Mouse (Mus musculus): ENCODE data around the gene Baz2b. TPM values are rescaled to one million over a fixed set of nuclear protein-coding genes. Genes with fewer than 3 reads are reported as not detected.

Gene Baz2b
- polyA plus RNA-seq, 1 experiment, result 13.7 TPM

DNA sequence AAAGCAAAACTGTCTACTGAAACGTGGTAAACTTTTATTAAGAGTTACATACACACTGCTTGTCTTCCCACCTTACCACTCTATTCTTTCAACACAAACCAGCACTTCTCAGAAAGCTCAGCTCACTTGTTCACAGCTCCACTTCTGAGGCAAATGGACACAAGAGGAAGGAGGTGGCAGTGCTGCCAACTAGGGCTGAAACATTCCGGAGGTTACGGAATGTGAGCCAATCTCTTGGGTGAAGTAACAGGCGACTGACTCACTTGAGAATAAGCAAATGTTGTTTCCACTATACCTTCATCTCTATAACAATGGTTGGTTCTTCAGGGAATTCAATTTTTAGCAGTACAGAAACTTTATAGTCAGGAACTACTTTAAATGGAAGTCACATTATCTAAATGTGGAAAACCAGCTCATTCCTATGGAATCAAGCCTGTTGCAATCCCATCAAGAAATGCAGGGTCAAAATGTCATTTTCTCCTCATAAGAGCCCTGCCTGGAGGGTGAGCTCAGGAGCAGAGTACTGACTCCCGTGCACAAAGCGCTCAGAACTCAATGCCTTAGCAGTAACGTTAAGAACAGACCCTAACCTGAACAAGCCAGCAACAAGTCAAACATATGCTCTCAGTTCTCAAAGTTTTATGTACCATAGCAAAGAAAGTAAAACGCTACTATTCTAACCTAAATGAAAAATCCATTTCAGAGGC, 123.3 kb downstream of the Baz2b start:
- H3K4me3 ChIP-seq (ENCODE audit: extremely low read depth, insufficient read depth, insufficient read length), result no peak overlapping the region
- 73% methylated on average over 8 of the region's 8 CpGs for WGBS
- no peak for TF ChIP-seq POLR2A (IDR thresholded peaks at IDR 0.05; ENCODE audit: low read depth, low read length)
- TF ChIP-seq CTCF (IDR thresholded peaks at IDR 0.05; ENCODE audit: extremely low read depth, insufficient read depth, insufficient read length, insufficient replicate concordance), result no peak
- H3K27me3 ChIP-seq (ENCODE audit: control insufficient read depth, insufficient read depth, low read length), result no peaks in the 10 kb centered on the region
- no peak overlapping the region for H3K27ac ChIP-seq (ENCODE audit: insufficient read depth, low read length)
- DNase-seq (ENCODE audit: low read depth in 1 of 2, low spot score in 2 of 2), result no peak
- H3K36me3 ChIP-seq (ENCODE audit: control insufficient read depth, insufficient read depth, low read length), result no peaks in the 10 kb centered on the region
- peaks cover 30% of the 10 kb centered on the region for H3K4me1 ChIP-seq (ENCODE audit: control insufficient read depth, insufficient read depth, insufficient read length)

DNA sequence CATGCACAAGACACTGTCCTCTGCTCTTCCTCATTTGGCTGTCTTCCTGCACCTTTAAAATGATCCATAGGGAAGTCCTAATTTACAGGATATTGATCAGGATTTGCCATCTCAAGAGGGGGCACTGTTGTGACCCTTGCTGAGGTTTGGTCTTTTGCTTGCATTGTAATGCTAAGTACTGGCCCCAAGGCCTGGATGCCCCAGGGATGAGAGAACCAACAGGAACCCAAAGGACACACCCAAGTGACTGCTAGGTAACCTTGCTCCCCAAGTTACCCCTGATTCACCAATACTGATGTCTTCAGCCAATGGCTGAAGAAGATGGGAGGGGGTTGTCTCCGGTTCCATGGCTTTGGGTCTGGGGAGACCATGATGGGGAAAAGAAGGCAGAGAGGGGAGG, 124.8 kb downstream of the Baz2b start:
- H3K4me3 ChIP-seq (ENCODE audit: extremely low read depth, insufficient read depth, insufficient read length), result no peak overlapping the region
- H3K27me3 ChIP-seq (ENCODE audit: control insufficient read depth, insufficient read depth, low read length), result no peaks in the 10 kb centered on the region
- WGBS, result 94% methylated on average over 1 of the region's 1 CpGs

DNA sequence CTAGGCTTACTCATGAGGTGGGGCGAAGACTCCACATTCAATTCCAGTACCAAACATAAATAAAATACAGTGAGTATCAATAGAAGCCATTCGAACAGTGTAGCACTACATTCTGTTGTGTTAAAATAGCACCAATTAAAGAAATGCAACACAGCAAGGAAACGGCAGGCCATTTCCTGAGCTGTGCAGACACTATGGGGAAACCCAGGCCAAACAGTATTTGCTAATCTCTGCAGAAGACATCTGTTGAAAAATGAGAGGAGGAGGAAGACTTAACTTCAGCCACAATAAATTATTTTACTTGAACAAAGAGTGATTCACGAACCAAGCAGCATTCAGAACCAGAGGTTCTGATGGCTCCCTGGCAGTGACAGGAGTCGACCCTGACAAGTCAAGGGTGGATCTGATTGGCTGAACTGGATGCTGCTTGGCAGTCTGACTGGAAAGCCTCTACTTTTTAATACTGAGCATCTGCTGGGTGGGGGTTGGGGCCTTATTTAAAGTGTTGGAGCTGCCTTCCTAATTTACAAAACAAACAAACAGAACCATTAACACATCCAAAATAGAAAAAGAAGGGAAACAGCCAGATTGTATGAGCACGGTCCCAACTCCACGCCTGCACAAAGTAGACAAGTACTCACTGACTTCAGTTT, 126.5 kb downstream of the Baz2b start:
- H3K36me3 ChIP-seq (ENCODE audit: control insufficient read depth, insufficient read depth, low read length), result no peaks in the 10 kb centered on the region
- TF ChIP-seq CTCF (IDR thresholded peaks at IDR 0.05; ENCODE audit: extremely low read depth, insufficient read depth, insufficient read length, insufficient replicate concordance), result no peak
- no peak for TF ChIP-seq POLR2A (IDR thresholded peaks at IDR 0.05; ENCODE audit: low read depth, low read length)
- peaks cover 29% of the 10 kb centered on the region for H3K4me1 ChIP-seq (ENCODE audit: control insufficient read depth, insufficient read depth, insufficient read length)
- DNase-seq (ENCODE audit: low read depth in 1 of 2, low spot score in 2 of 2), result no peak
- peak overlapping the region; percentile 40; the same call in 1 of the 2 replicates for H3K27ac ChIP-seq (ENCODE audit: insufficient read depth, low read length)
- H3K27me3 ChIP-seq (ENCODE audit: control insufficient read depth, insufficient read depth, low read length), result no peaks in the 10 kb centered on the region
- H3K4me3 ChIP-seq (ENCODE audit: extremely low read depth, insufficient read depth, insufficient read length), result no peak overlapping the region
- 45% methylated on average over 7 of the region's 7 CpGs for WGBS

More for the DNA sequence above, 124.8 kb downstream of the Baz2b start:
- Histone ChIP-seq H3K27ac (ENCODE audit: insufficient read depth, low read length) (no peak overlapping the region), H3K36me3 (ENCODE audit: control insufficient read depth, insufficient read depth, low read length) (no peaks in the 10 kb centered on the region), H3K4me1 (ENCODE audit: control insufficient read depth, insufficient read depth, insufficient read length) (peaks cover 34% of the 10 kb centered on the region)
- TF ChIP-seq POLR2A (IDR thresholded peaks at IDR 0.05; ENCODE audit: low read depth, low read length), result no peak
- no peak for TF ChIP-seq CTCF (IDR thresholded peaks at IDR 0.05; ENCODE audit: extremely low read depth, insufficient read depth, insufficient read length, insufficient replicate concordance)
- DNase-seq (ENCODE audit: low read depth in 1 of 2, low spot score in 2 of 2), result no peak

DNA sequence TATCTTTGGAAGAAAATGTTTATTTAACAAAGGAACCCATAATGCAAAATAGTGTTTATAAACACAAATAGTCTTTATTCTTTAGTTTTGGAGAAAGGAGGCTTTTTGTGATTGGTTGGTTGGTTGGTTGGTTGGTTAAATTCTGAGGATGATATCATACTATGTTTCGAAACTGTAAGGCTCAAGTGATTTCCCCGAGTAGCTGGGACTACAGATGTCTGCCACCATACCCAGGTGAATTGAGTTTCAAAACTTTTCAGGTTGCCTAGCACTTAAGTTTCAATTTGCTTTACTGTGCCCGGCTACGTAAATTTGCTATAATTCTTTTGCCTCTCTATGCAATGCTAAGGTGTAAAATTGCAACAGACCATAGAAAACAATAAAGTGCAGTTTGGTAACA, 127.4 kb downstream of the Baz2b start:
- no peaks in the 10 kb centered on the region for H3K27me3 ChIP-seq (ENCODE audit: control insufficient read depth, insufficient read depth, low read length)
- no peaks in the 10 kb centered on the region for H3K36me3 ChIP-seq (ENCODE audit: control insufficient read depth, insufficient read depth, low read length)
- WGBS, result 63% methylated on average over 4 of the region's 4 CpGs
- DNase-seq (ENCODE audit: low read depth in 1 of 2, low spot score in 2 of 2), result no peak
- no peak overlapping the region for H3K4me3 ChIP-seq (ENCODE audit: extremely low read depth, insufficient read depth, insufficient read length)
- no peak overlapping the region for H3K27ac ChIP-seq (ENCODE audit: insufficient read depth, low read length)
- peaks cover 29% of the 10 kb centered on the region for H3K4me1 ChIP-seq (ENCODE audit: control insufficient read depth, insufficient read depth, insufficient read length)
- TF ChIP-seq POLR2A (IDR thresholded peaks at IDR 0.05; ENCODE audit: low read depth, low read length), result no peak
- TF ChIP-seq CTCF (IDR thresholded peaks at IDR 0.05; ENCODE audit: extremely low read depth, insufficient read depth, insufficient read length, insufficient replicate concordance), result no peak

DNA sequence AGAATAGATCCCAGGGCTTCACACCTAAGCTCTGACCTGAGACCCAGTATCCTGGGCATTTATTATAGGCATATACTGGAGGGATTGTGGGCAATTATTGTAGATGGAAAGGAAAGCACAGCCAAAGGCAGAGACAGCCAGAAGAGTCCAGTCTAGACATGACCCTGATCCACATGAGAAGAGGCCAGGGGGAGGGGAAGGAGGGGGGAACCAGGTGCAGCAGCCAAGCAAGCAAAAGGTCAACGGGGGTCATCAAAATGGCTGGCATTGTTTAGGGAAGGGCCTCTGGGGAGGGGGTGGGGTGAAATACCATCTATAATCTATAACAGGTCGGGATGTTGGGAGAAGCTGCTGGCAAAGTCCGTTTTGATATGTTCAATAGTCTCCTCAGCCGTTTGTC, 128.8 kb downstream of the Baz2b start:
- WGBS, result 87% methylated on average over 4 of the region's 4 CpGs
- H3K36me3 ChIP-seq (ENCODE audit: control insufficient read depth, insufficient read depth, low read length), result no peaks in the 10 kb centered on the region
- no peaks in the 10 kb centered on the region for H3K27me3 ChIP-seq (ENCODE audit: control insufficient read depth, insufficient read depth, low read length)
- H3K4me1 ChIP-seq (ENCODE audit: control insufficient read depth, insufficient read depth, insufficient read length), result peaks cover 31% of the 10 kb centered on the region
- no peak overlapping the region for H3K27ac ChIP-seq (ENCODE audit: insufficient read depth, low read length)
- no peak for DNase-seq (ENCODE audit: low read depth in 1 of 2, low spot score in 2 of 2)
- no peak for TF ChIP-seq POLR2A (IDR thresholded peaks at IDR 0.05; ENCODE audit: low read depth, low read length)
- TF ChIP-seq CTCF (IDR thresholded peaks at IDR 0.05; ENCODE audit: extremely low read depth, insufficient read depth, insufficient read length, insufficient replicate concordance), result no peak
- H3K4me3 ChIP-seq (ENCODE audit: extremely low read depth, insufficient read depth, insufficient read length), result no peak overlapping the region

DNA sequence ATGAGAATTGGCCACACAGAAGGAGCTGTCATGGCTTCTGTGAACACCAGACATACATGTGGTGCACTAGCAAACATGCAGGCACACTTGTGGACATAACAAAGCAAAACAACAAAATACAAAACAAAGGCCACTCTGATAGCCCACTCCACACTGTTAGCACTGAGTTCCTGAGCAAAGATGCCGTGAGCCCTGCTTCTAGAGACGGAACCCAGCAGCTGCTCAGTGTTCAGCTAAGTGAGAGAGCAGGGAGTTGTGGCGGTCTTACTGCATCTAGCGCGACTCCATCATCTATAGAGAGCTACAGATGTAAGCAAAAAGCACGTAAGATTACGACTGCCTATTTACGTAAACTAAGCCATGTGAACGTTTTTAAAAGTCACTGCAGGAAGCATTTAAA, 132.0 kb downstream of the Baz2b start:
- Histone ChIP-seq H3K27me3 (ENCODE audit: control insufficient read depth, insufficient read depth, low read length) (no peaks in the 10 kb centered on the region), H3K4me3 (ENCODE audit: extremely low read depth, insufficient read depth, insufficient read length) (no peak overlapping the region), H3K27ac (ENCODE audit: insufficient read depth, low read length) (no peak overlapping the region), H3K4me1 (ENCODE audit: control insufficient read depth, insufficient read depth, insufficient read length) (peaks cover 12% of the 10 kb centered on the region), H3K36me3 (ENCODE audit: control insufficient read depth, insufficient read depth, low read length) (peaks cover 2% of the 10 kb centered on the region; the same call in 1 of the 2 replicates)
- WGBS, result 84% methylated on average over 9 of the region's 9 CpGs
- TF ChIP-seq POLR2A (IDR thresholded peaks at IDR 0.05; ENCODE audit: low read depth, low read length) (no peak), CTCF (IDR thresholded peaks at IDR 0.05; ENCODE audit: extremely low read depth, insufficient read depth, insufficient read length, insufficient replicate concordance) (no peak)
- DNase-seq (ENCODE audit: low read depth in 1 of 2, low spot score in 2 of 2), result no peak

DNA sequence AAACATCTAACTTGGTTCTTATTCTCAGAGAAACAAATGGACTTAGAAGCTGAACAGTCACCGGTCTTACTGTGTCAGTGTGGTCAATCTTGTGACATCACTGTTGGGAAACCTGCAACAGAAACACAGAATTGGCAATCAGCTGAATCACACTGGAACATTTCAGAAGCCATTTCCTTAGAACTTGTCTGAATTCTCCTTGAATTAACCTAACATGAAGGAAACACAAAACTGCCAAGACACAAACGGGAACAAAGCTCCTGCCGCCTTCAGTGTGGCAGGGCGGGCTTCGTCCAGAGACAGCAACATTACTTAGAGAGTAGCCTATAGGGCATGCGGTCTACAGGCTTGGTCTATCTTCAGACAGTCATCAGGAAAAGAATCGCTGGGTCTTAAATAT, 132.8 kb downstream of the Baz2b start:
- Histone ChIP-seq H3K36me3 (ENCODE audit: control insufficient read depth, insufficient read depth, low read length) (peaks cover 2% of the 10 kb centered on the region; the same call in 1 of the 2 replicates), H3K27ac (ENCODE audit: insufficient read depth, low read length) (no peak overlapping the region), H3K4me3 (ENCODE audit: extremely low read depth, insufficient read depth, insufficient read length) (no peak overlapping the region), H3K4me1 (ENCODE audit: control insufficient read depth, insufficient read depth, insufficient read length) (peaks cover 15% of the 10 kb centered on the region), H3K27me3 (ENCODE audit: control insufficient read depth, insufficient read depth, low read length) (no peaks in the 10 kb centered on the region)
- no peak for DNase-seq (ENCODE audit: low read depth in 1 of 2, low spot score in 2 of 2)
- WGBS, result 28% methylated on average over 7 of the region's 7 CpGs
- no peak for TF ChIP-seq POLR2A (IDR thresholded peaks at IDR 0.05; ENCODE audit: low read depth, low read length)
- no peak for TF ChIP-seq CTCF (IDR thresholded peaks at IDR 0.05; ENCODE audit: extremely low read depth, insufficient read depth, insufficient read length, insufficient replicate concordance)
